Mouse (Mus musculus) forebrain, embryonic 14.5 days (tissue): Measurements from ENCODE around the gene Itsn1. TPM values are rescaled to one million over a fixed set of nuclear protein-coding genes. Genes with fewer than 3 reads are reported as not detected.

Experiments
- ATAC-seq: fragments of 200-750 bp; cut with Nextera tagmentation; 2 replicates; pipeline ENCODE4 v1.8.0; 2017; ENCODE audit warnings: mild to moderate bottlenecking, moderate library complexity
- DNase-seq: peaks from one replicate; pipeline ENCODE4 v3.0.0-alpha.2; 2015; ENCODE audit warnings: low spot score
- H3K27ac ChIP-seq: fragments of 300-500 bp; sonication (generic); 2 replicates; pipeline ENCODE4 v1.5.1; 2014; ENCODE audit warnings: low read depth, mild to moderate bottlenecking, control low read depth, low read length, moderate library complexity
- H3K27me3 ChIP-seq: fragments of 300-500 bp; sonication (generic); replicated peaks from 2 replicates; pipeline ENCODE4 v1.6.1; 2014; ENCODE audit warnings: low read length, control low read depth, mixed read lengths; ENCODE audit not compliant: control insufficient read depth, insufficient read depth
- H3K36me3 ChIP-seq: fragments of 300-500 bp; sonication (generic); 2 replicates; pipeline ENCODE4 v1.6.1; 2014; ENCODE audit warnings: low read length, control low read depth; ENCODE audit not compliant: control insufficient read depth, insufficient read depth
- H3K4me1 ChIP-seq: fragments of 300-500 bp; sonication (generic); 2 replicates; pipeline ENCODE4 v1.6.1; 2014; ENCODE audit warnings: antibody characterized with exemption, low read length, control low read depth; ENCODE audit not compliant: control insufficient read depth, insufficient read depth
- H3K4me2 ChIP-seq: fragments of 300-500 bp; sonication (generic); 2 replicates; pipeline ENCODE4 v1.6.1; 2014; ENCODE audit warnings: mild to moderate bottlenecking, control low read depth, low read length
- H3K4me3 ChIP-seq: fragments of 300-500 bp; sonication (generic); 2 replicates; pipeline ENCODE4 v1.5.1; 2014; ENCODE audit warnings: low read depth, low read length, control low read depth
- H3K9ac ChIP-seq: fragments of 300-500 bp; sonication (generic); 2 replicates; pipeline ENCODE4 v1.6.1; 2014; ENCODE audit warnings: mild to moderate bottlenecking, low read length, control low read depth, moderate library complexity
- H3K9me3 ChIP-seq: fragments of 300-500 bp; sonication (generic); replicated peaks from 2 replicates; pipeline ENCODE4 v1.6.1; 2016; ENCODE audit warnings: low read length, control low read depth, mixed read lengths; ENCODE audit not compliant: control insufficient read depth
- WGBS: fragments of 180-500 bp; shearing (Covaris S2); extraction: QIAGEN DNeasy Blood & Tissue Kit; methylation state at CpG from one replicate; pipeline ENCODE4 v1.1.7; 2014; 5-methylcytosine and 5-hydroxymethylcytosine counted together
- polyA plus RNA-seq: library from polyadenylated mRNA; unstranded; fragments of >200 nt; fragmentation: Nextera tagmentation; extraction: Ambion mirVana; gene quantifications from 2 replicates; pipeline ENCODE4 v1.2.1, GENCODE M21; 2014

Gene Itsn1
- polyA plus RNA-seq, 1 experiment from 2014 or later: 54.2 TPM

GRCm38 (mm10) chr16:91876457-91876856 lies 147.4 kb downstream of the Itsn1 start:
- Histone ChIP-seq H3K36me3 (peaks cover 20% of the 10 kb centered on the region), H3K4me1 (no peaks in the 10 kb centered on the region), H3K4me3 (no peak overlapping the region), H3K27me3 (no peaks in the 10 kb centered on the region), H3K9ac (no peak overlapping the region), H3K4me2 (no peak overlapping the region), H3K9me3 (no peaks in the 10 kb centered on the region), H3K27ac (no peak overlapping the region)
- ATAC-seq (no peak), DNase-seq (no peak)
- WGBS: 90% methylated on average over 4 of the region's 4 CpGs

GRCm38 (mm10) chr16:91879101-91879500 lies 150.0 kb downstream of the Itsn1 start:
- Histone ChIP-seq H3K9ac (no peak overlapping the region), H3K4me1 (no peaks in the 10 kb centered on the region), H3K27ac (no peak overlapping the region), H3K9me3 (no peaks in the 10 kb centered on the region), H3K4me2 (no peak overlapping the region), H3K4me3 (no peak overlapping the region), H3K27me3 (no peaks in the 10 kb centered on the region), H3K36me3 (peaks cover 6% of the 10 kb centered on the region)
- no peak for ATAC-seq
- WGBS: 77% methylated on average over 2 of the region's 2 CpGs
- no peak for DNase-seq

DNA sequence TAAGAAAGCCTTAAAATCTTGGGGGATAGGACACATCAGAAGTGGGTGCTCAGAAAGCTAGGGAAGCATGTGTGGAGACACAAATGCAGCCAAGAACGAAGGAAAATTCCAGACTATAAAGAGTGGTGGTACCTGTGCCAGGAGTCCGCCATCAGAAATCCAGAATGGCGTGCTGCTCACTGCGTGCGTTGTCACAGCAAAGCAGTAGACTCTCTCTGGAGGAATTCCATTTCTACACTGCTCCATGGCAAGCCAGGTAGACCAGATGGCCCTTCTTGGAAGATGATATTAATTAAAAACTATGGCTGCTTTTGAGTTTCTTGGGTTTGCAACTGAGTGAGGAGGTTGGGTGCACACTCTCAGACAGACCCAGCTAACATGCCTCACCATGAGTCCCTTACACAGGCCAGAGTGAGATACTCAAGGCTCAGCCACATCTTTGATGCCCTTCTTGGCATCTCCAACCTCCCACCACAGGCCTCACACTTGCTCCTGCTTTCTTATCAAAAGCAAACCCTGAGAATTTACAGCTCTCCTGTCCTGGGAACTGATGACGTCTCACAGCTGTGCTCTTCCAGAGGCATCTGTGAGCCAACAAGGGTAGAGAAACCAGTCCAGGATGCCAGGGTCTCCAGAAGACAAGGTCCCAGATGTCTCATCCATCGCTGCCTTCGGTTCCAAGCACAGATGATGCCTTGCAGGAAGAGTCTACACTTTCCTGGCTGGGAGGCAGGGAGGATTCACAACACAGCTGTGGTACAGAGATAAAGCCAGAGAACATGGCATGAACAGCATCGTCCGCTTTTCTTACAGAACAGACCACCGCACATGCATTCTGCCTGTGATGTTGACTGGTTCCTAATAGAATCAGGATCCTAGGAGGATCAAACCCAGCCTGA lies 152.0 kb downstream of the Itsn1 start:
- H3K4me3 ChIP-seq: no peak overlapping the region
- no peak; the same call in 1 of the 2 replicates for ATAC-seq
- H3K36me3 ChIP-seq: peaks cover 6% of the 10 kb centered on the region
- 95% methylated on average over 11 of the region's 11 CpGs for WGBS
- H3K9ac ChIP-seq: no peak overlapping the region
- H3K4me1 ChIP-seq: peaks cover 6% of the 10 kb centered on the region; the same call in 1 of the 2 replicates
- H3K27me3 ChIP-seq: no peaks in the 10 kb centered on the region
- H3K4me2 ChIP-seq: no peak overlapping the region
- no peaks in the 10 kb centered on the region for H3K9me3 ChIP-seq
- DNase-seq: no peak
- H3K27ac ChIP-seq: no peak overlapping the region; the same call in 1 of the 2 replicates

- Histone ChIP-seq H3K4me2 (no peak overlapping the region), H3K9ac (no peak overlapping the region), H3K4me1 (peaks cover 6% of the 10 kb centered on the region; the same call in 1 of the 2 replicates), H3K9me3 (no peaks in the 10 kb centered on the region), H3K4me3 (no peak overlapping the region), H3K27me3 (no peaks in the 10 kb centered on the region), H3K27ac (peak overlapping the region; percentile 44; the same call in 1 of the 2 replicates), H3K36me3 (peaks cover 9% of the 10 kb centered on the region)
- no peak for ATAC-seq
- 88% methylated on average over 9 of the region's 9 CpGs for WGBS
- no peak for DNase-seq
Measured at GRCm38 (mm10) chr16:91882168-91882859, 153.2 kb downstream of the Itsn1 start.

- peaks cover 16% of the 10 kb centered on the region for H3K36me3 ChIP-seq
- no peak overlapping the region for H3K9ac ChIP-seq
- DNase-seq (no peak), ATAC-seq (no peak)
- H3K27ac ChIP-seq: no peak overlapping the region
- H3K4me3 ChIP-seq: no peak overlapping the region
- H3K9me3 ChIP-seq: no peaks in the 10 kb centered on the region
- H3K4me2 ChIP-seq: no peak overlapping the region
- 88% methylated on average over 2 of the region's 2 CpGs for WGBS
- H3K27me3 ChIP-seq: no peaks in the 10 kb centered on the region
- H3K4me1 ChIP-seq: peaks cover 6% of the 10 kb centered on the region; the same call in 1 of the 2 replicates
Measured at GRCm38 (mm10) chr16:91883636-91884035, 154.6 kb downstream of the Itsn1 start.

GRCm38 (mm10) chr16:91884196-91884595 lies 155.1 kb downstream of the Itsn1 start:
- Histone ChIP-seq H3K9me3 (no peaks in the 10 kb centered on the region), H3K36me3 (peaks cover 16% of the 10 kb centered on the region), H3K4me3 (no peak overlapping the region), H3K4me1 (peaks cover 6% of the 10 kb centered on the region; the same call in 1 of the 2 replicates), H3K27ac (no peak overlapping the region), H3K27me3 (no peaks in the 10 kb centered on the region), H3K4me2 (no peak overlapping the region), H3K9ac (no peak overlapping the region)
- WGBS: 58% methylated on average over 5 of the region's 5 CpGs
- DNase-seq (no peak), ATAC-seq (no peak)

- H3K4me2 ChIP-seq: peak overlapping the region; percentile 10; the same call in 1 of the 2 replicates
- DNase-seq (no peak), ATAC-seq (peak; percentile 31)
Measured at GRCm38 (mm10) chr16:91885389-91886122, 156.5 kb downstream of the Itsn1 start.

DNA sequence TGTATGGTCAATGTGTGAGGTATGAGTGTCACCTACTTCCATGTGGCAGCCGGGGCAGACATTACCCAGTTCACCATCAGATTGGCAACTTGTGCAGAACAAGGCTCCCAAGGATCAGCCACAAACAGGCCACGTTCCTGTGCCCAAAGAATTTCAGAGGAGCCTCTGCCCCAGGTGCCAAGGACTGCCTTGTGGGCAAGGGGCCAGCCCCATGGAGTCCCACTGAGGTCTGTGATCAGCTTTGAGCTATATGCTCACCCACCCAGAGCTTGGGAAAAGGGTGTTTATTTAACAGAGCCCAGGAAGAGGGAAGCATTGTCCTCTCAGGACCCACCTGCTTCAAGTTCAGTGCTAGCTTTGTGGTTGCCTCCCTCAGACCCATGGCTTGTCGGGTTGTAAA lies 159.3 kb downstream of the Itsn1 start:
- H3K27ac ChIP-seq: no peak overlapping the region
- no peaks in the 10 kb centered on the region for H3K9me3 ChIP-seq
- no peak overlapping the region for H3K9ac ChIP-seq
- 0 out of 2 replicates have a peak, but pooled peaks cover 10% of the 10 kb centered on the region for H3K36me3 ChIP-seq
- ATAC-seq (no peak), DNase-seq (no peak)
- H3K4me3 ChIP-seq: no peak overlapping the region
- peaks cover 6% of the 10 kb centered on the region; the same call in 1 of the 2 replicates for H3K4me1 ChIP-seq
- WGBS: 91% methylated on average over 3 of the region's 3 CpGs
- no peak overlapping the region for H3K4me2 ChIP-seq
- no peaks in the 10 kb centered on the region for H3K27me3 ChIP-seq

More at GRCm38 (mm10) chr16:91885389-91886122, 156.5 kb downstream of the Itsn1 start:
- WGBS: 13% methylated on average over 17 of the region's 19 CpGs
- H3K9me3 ChIP-seq: no peaks in the 10 kb centered on the region
- H3K4me1 ChIP-seq: peaks cover 6% of the 10 kb centered on the region; the same call in 1 of the 2 replicates
- H3K4me3 ChIP-seq: no peak overlapping the region
- H3K27ac ChIP-seq: peak overlapping the region; percentile 21; the same call in 1 of the 2 replicates
- H3K27me3 ChIP-seq: no peaks in the 10 kb centered on the region
- H3K36me3 ChIP-seq: peaks cover 12% of the 10 kb centered on the region; the same call in 1 of the 2 replicates
- 0 out of 2 replicates have a peak overlapping the region, but pooled peaks have one; percentile 21 for H3K9ac ChIP-seq
